Mouse (Mus musculus) liver, embryonic 11.5 days (tissue): ENCODE measurements around the gene 4930407I10Rik. TPM values are rescaled to one million over a fixed set of nuclear protein-coding genes. Genes with fewer than 3 reads are reported as not detected.

Experiments used
- ATAC-seq: fragments of 200-750 bp; cut with Nextera tagmentation; replicated peaks from 2 replicates; pipeline ENCODE4 v1.8.0; 2017; ENCODE audit warnings: moderate number of reproducible peaks, mild to moderate bottlenecking, moderate TSS enrichment, moderate library complexity; ENCODE audit not compliant: low FRiP score
- DNase-seq: peaks from one replicate; pipeline ENCODE4 v3.0.0-alpha.2; 2017; ENCODE audit warnings: low spot score
- H3K27ac ChIP-seq: fragments of 300-500 bp; sonication (generic); 2 replicates; pipeline ENCODE4 v1.5.1; 2014; ENCODE audit warnings: mild to moderate bottlenecking, low read depth, low read length, control low read depth
- H3K27me3 ChIP-seq: fragments of 300-500 bp; sonication (generic); replicated peaks from 2 replicates; pipeline ENCODE4 v1.6.1; 2014; ENCODE audit warnings: low read length, mixed read lengths; ENCODE audit not compliant: control insufficient read depth, insufficient read depth
- H3K36me3 ChIP-seq: fragments of 300-500 bp; sonication (generic); 2 replicates; pipeline ENCODE4 v1.6.1; 2014; ENCODE audit warnings: mild to moderate bottlenecking, low read length, moderate library complexity, mixed read lengths; ENCODE audit not compliant: control insufficient read depth, insufficient read depth
- H3K4me1 ChIP-seq: fragments of 300-500 bp; sonication (generic); replicated peaks from 2 replicates; pipeline ENCODE4 v1.6.1; 2014; ENCODE audit warnings: low read length, mixed read lengths; ENCODE audit not compliant: control insufficient read depth, insufficient read depth
- H3K4me2 ChIP-seq: fragments of 300-500 bp; sonication (generic); 2 replicates; pipeline ENCODE4 v1.6.1; 2014; ENCODE audit warnings: mild to moderate bottlenecking, control low read depth, moderate library complexity
- H3K4me3 ChIP-seq: fragments of 300-500 bp; sonication (generic); 2 replicates; pipeline ENCODE4 v1.5.1; 2014; ENCODE audit warnings: low read depth, low read length, control low read depth
- H3K9ac ChIP-seq: fragments of 300-500 bp; sonication (generic); 2 replicates; pipeline ENCODE4 v1.6.1; 2014; ENCODE audit warnings: low read depth, low read length, control low read depth
- H3K9me3 ChIP-seq: fragments of 300-500 bp; sonication (generic); 2 replicates; pipeline ENCODE4 v1.6.1; 2016; ENCODE audit warnings: low read length, inconsistent platforms, mixed read lengths; ENCODE audit not compliant: control insufficient read depth
- WGBS: fragments of 180-500 bp; shearing (Covaris S2); extraction: QIAGEN DNeasy Blood & Tissue Kit; methylation state at CpG from one replicate; pipeline ENCODE4 v1.1.7; 2014; 5-methylcytosine and 5-hydroxymethylcytosine counted together
- polyA plus RNA-seq: library from polyadenylated mRNA; unstranded; fragments of >200 nt; fragmentation: Nextera tagmentation; extraction: Ambion mirVana; gene quantifications from 2 replicates; pipeline ENCODE4 v1.2.1, GENCODE M21; 2014

The 4930407I10Rik gene
- polyA plus RNA-seq, 1 experiment from 2014 or later: not detected

- WGBS: 94% methylated on average over 7 of the region's 7 CpGs
- H3K9ac ChIP-seq: no peak overlapping the region
- DNase-seq: no peak
- H3K27me3 ChIP-seq: no peaks in the 10 kb centered on the region
- ATAC-seq: no peak
- peaks cover 11% of the 10 kb centered on the region for H3K4me1 ChIP-seq
- H3K4me3 ChIP-seq: no peak overlapping the region
- no peak overlapping the region for H3K27ac ChIP-seq
- no peaks in the 10 kb centered on the region for H3K9me3 ChIP-seq
- H3K36me3 ChIP-seq: peaks cover 16% of the 10 kb centered on the region; the same call in 1 of the 2 replicates
- H3K4me2 ChIP-seq: peak overlapping the region; percentile 10; the same call in 1 of the 2 replicates
Observed at GRCm38 (mm10) chr15:82044166-82044784, 14.7 kb upstream of the 4930407I10Rik start.

GRCm38 (mm10) chr15:82046246-82046891 is 12.6 kb upstream of the 4930407I10Rik start:
- WGBS: 2% methylated on average over 26 of the region's 26 CpGs
- peak overlapping the region; percentile 99 for H3K9ac ChIP-seq
- H3K27ac ChIP-seq: peak overlapping the region; percentile 70; the same call in 1 of the 2 replicates
- peaks cover 11% of the 10 kb centered on the region for H3K4me1 ChIP-seq
- H3K9me3 ChIP-seq: no peaks in the 10 kb centered on the region
- peaks cover 9% of the 10 kb centered on the region; the same call in 1 of the 2 replicates for H3K36me3 ChIP-seq
- peak; percentile 47 for DNase-seq
- peak overlapping the region; percentile 87 for H3K4me2 ChIP-seq
- peak overlapping the region; percentile 93 for H3K4me3 ChIP-seq
- H3K27me3 ChIP-seq: no peaks in the 10 kb centered on the region
- peak; percentile 49 for ATAC-seq

- H3K36me3 ChIP-seq: peaks cover 8% of the 10 kb centered on the region; the same call in 1 of the 2 replicates
- peaks cover 4% of the 10 kb centered on the region; the same call in 1 of the 2 replicates for H3K27me3 ChIP-seq
- H3K27ac ChIP-seq: peak within 1 kb of the TSS; percentile 70
- no peaks in the 10 kb centered on the region for H3K9me3 ChIP-seq
- peak within 1 kb of the TSS; percentile 93 for H3K4me3 ChIP-seq
- ATAC-seq (peak; percentile 85), DNase-seq (peak; percentile 86)
- H3K4me1 ChIP-seq: peaks cover 11% of the 10 kb centered on the region
- peak within 1 kb of the TSS; percentile 99 for H3K9ac ChIP-seq
- peak within 1 kb of the TSS; percentile 87 for H3K4me2 ChIP-seq
- under 1% methylated on average over 74 of the region's 74 CpGs for WGBS
Observed at GRCm38 (mm10) chr15:82047080-82047883, 11.7 kb upstream of the 4930407I10Rik start, which contains the start of gene Snu13. Gene Snu13 (minus strand): TSS chr15:82047598.

- Histone ChIP-seq H3K4me3 (no peak overlapping the region), H3K4me1 (no peaks in the 10 kb centered on the region), H3K36me3 (no peaks in the 10 kb centered on the region), H3K4me2 (no peak overlapping the region), H3K27ac (no peak overlapping the region), H3K9me3 (no peaks in the 10 kb centered on the region), H3K9ac (no peak overlapping the region), H3K27me3 (peaks cover 4% of the 10 kb centered on the region)
- DNase-seq (no peak), ATAC-seq (no peak)
- WGBS: 65% methylated on average over 5 of the region's 5 CpGs
Observed at GRCm38 (mm10) chr15:82052544-82052943, 6.4 kb upstream of the 4930407I10Rik start.

- Histone ChIP-seq H3K4me2 (no peak overlapping the region), H3K27ac (no peak overlapping the region), H3K9me3 (no peaks in the 10 kb centered on the region), H3K4me1 (no peaks in the 10 kb centered on the region), H3K36me3 (no peaks in the 10 kb centered on the region), H3K4me3 (no peak overlapping the region), H3K27me3 (peaks cover 47% of the 10 kb centered on the region), H3K9ac (no peak overlapping the region)
- ATAC-seq: no peak
- WGBS: 64% methylated on average over 14 of the region's 14 CpGs
- no peak for DNase-seq
Observed at GRCm38 (mm10) chr15:82063909-82064308, 5.0 kb downstream of the 4930407I10Rik start.

- Histone ChIP-seq H3K27ac (no peak overlapping the region), H3K36me3 (no peaks in the 10 kb centered on the region), H3K4me1 (no peaks in the 10 kb centered on the region), H3K9ac (no peak overlapping the region), H3K27me3 (peaks cover 61% of the 10 kb centered on the region), H3K4me2 (no peak overlapping the region), H3K9me3 (no peaks in the 10 kb centered on the region), H3K4me3 (no peak overlapping the region)
- no peak for ATAC-seq
- WGBS: 16% methylated on average over 7 of the region's 7 CpGs
- peak; percentile 53 for DNase-seq
Observed at GRCm38 (mm10) chr15:82065511-82065910, 6.6 kb downstream of the 4930407I10Rik start.

GRCm38 (mm10) chr15:82069898-82070297 is 10.9 kb downstream of the 4930407I10Rik start, which contains the start of gene Mei1:
Gene Mei1 (plus strand): TSS chr15:82069996.
- 21% methylated on average over 40 of the region's 40 CpGs for WGBS
- no peaks in the 10 kb centered on the region for H3K36me3 ChIP-seq
- no peaks in the 10 kb centered on the region for H3K4me1 ChIP-seq
- peak within 1 kb of the TSS; percentile 21 for H3K4me2 ChIP-seq
- no peak within 1 kb of the TSS for H3K4me3 ChIP-seq
- H3K27me3 ChIP-seq: peaks cover 37% of the 10 kb centered on the region
- DNase-seq (no peak), ATAC-seq (no peak)
- no peaks in the 10 kb centered on the region for H3K9me3 ChIP-seq
- H3K27ac ChIP-seq: no peak within 1 kb of the TSS
- H3K9ac ChIP-seq: no peak within 1 kb of the TSS

- H3K27ac ChIP-seq: no peak overlapping the region
- WGBS: 85% methylated on average over 26 of the region's 26 CpGs
- no peak overlapping the region for H3K4me2 ChIP-seq
- peaks cover 34% of the 10 kb centered on the region for H3K27me3 ChIP-seq
- no peaks in the 10 kb centered on the region for H3K9me3 ChIP-seq
- DNase-seq (no peak), ATAC-seq (no peak)
- no peak overlapping the region for H3K4me3 ChIP-seq
- no peaks in the 10 kb centered on the region for H3K36me3 ChIP-seq
- no peaks in the 10 kb centered on the region for H3K4me1 ChIP-seq
- H3K9ac ChIP-seq: no peak overlapping the region
Observed at GRCm38 (mm10) chr15:82071816-82072469, 13.0 kb downstream of the 4930407I10Rik start.
